Mouse (Mus musculus): ENCODE measurements around the gene Inca1. TPM values are rescaled to one million over a fixed set of nuclear protein-coding genes. Genes with fewer than 3 reads are reported as not detected.

Gene Inca1
- polyA plus RNA-seq, 1 experiment: 2.4 TPM

- TF ChIP-seq CTCF (IDR thresholded peaks at IDR 0.05; ENCODE audit: borderline replicate concordance, insufficient read depth, low read length) (no peak), POLR2A (IDR thresholded peaks at IDR 0.05; ENCODE audit: low read depth, low read length) (no peak)
- Histone ChIP-seq H3K4me1 (ENCODE audit: control insufficient read depth, insufficient read depth, low read length) (no peaks in the 10 kb centered on the region), H3K4me3 (ENCODE audit: insufficient read depth, low read length) (no peak overlapping the region), H3K27ac (ENCODE audit: insufficient read depth, low read length) (no peak overlapping the region)
These were observed 6.2 kb upstream of the Inca1 start for GRCm38 (mm10) chr11:70706127-70706526.

GRCm38 (mm10) chr11:70702781-70703180 is 2.8 kb upstream of the Inca1 start:
- Histone ChIP-seq H3K4me1 (ENCODE audit: control insufficient read depth, insufficient read depth, low read length) (no peaks in the 10 kb centered on the region), H3K27ac (ENCODE audit: insufficient read depth, low read length) (no peak overlapping the region), H3K4me3 (ENCODE audit: insufficient read depth, low read length) (peak overlapping the region; percentile 81; the same call in 1 of the 2 replicates)
- no peak for TF ChIP-seq POLR2A (IDR thresholded peaks at IDR 0.05; ENCODE audit: low read depth, low read length)
- TF ChIP-seq CTCF (IDR thresholded peaks at IDR 0.05; ENCODE audit: borderline replicate concordance, insufficient read depth, low read length): no peak

GRCm38 (mm10) chr11:70701984-70702733 is 2.2 kb upstream of the Inca1 start:
- H3K27ac ChIP-seq (ENCODE audit: insufficient read depth, low read length): no peak overlapping the region
- TF ChIP-seq CTCF (IDR thresholded peaks at IDR 0.05; ENCODE audit: borderline replicate concordance, insufficient read depth, low read length) (no peak), POLR2A (IDR thresholded peaks at IDR 0.05; ENCODE audit: low read depth, low read length) (no peak)
- peak overlapping the region; percentile 81 for H3K4me3 ChIP-seq (ENCODE audit: insufficient read depth, low read length)
- H3K4me1 ChIP-seq (ENCODE audit: control insufficient read depth, insufficient read depth, low read length): no peaks in the 10 kb centered on the region

DNA sequence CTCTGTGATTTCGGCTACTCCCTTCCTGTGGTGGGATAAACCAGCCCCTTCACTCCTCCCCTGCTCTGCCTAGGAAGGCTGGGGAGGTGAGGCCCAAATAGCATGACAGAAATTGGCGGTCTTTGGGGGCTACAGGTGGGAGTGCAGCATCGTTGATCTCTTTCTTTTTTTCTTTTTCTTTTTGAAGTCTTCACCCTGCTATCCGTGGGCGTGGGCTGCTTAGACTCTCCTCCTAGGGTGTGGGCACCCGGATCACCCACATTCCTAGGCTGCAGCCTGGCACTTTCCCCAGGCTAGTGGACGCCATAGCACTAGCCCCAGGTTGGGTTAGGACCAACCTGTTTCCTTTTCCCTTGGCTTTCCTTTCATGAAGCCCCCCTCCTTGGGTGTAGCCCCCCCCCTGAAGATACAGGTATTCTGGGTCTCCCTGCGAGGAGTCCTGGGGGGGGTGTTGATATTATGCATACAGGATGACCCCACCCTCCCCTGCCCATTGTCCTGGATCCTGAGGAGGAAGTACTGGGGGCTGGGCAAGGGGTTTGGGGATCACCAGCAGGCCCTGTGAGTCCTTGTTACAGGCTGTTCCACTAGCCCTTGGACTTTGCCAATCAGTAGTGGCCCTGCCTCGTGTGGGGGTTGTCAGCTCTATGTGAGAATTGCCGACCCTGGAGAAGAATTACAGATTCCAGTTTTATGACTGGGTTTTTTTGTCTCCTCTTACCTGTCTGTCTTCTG is 1.4 kb upstream of the Inca1 start:
- no peak for TF ChIP-seq CTCF (IDR thresholded peaks at IDR 0.05; ENCODE audit: borderline replicate concordance, insufficient read depth, low read length)
- no peak; the same call in 1 of the 2 replicates for TF ChIP-seq POLR2A (IDR thresholded peaks at IDR 0.05; ENCODE audit: low read depth, low read length)
- H3K27ac ChIP-seq (ENCODE audit: insufficient read depth, low read length): peak overlapping the region; percentile 99
- H3K4me3 ChIP-seq (ENCODE audit: insufficient read depth, low read length): peak overlapping the region; percentile 81
- H3K4me1 ChIP-seq (ENCODE audit: control insufficient read depth, insufficient read depth, low read length): no peaks in the 10 kb centered on the region

- TF ChIP-seq POLR2A (IDR thresholded peaks at IDR 0.05; ENCODE audit: low read depth, low read length) (peak; percentile 34), CTCF (IDR thresholded peaks at IDR 0.05; ENCODE audit: borderline replicate concordance, insufficient read depth, low read length) (no peak)
- H3K4me3 ChIP-seq (ENCODE audit: insufficient read depth, low read length): peak overlapping the region; percentile 81
- H3K4me1 ChIP-seq (ENCODE audit: control insufficient read depth, insufficient read depth, low read length): no peaks in the 10 kb centered on the region
- peak overlapping the region; percentile 99 for H3K27ac ChIP-seq (ENCODE audit: insufficient read depth, low read length)
These were observed 658 bp upstream of the Inca1 start for GRCm38 (mm10) chr11:70700613-70701012.

GRCm38 (mm10) chr11:70699051-70699450 is 904 bp downstream of the Inca1 start:
- no peak for TF ChIP-seq POLR2A (IDR thresholded peaks at IDR 0.05; ENCODE audit: low read depth, low read length)
- no peak for TF ChIP-seq CTCF (IDR thresholded peaks at IDR 0.05; ENCODE audit: borderline replicate concordance, insufficient read depth, low read length)
- Histone ChIP-seq H3K27ac (ENCODE audit: insufficient read depth, low read length) (no peak overlapping the region), H3K4me1 (ENCODE audit: control insufficient read depth, insufficient read depth, low read length) (no peaks in the 10 kb centered on the region), H3K4me3 (ENCODE audit: insufficient read depth, low read length) (no peak overlapping the region)

DNA sequence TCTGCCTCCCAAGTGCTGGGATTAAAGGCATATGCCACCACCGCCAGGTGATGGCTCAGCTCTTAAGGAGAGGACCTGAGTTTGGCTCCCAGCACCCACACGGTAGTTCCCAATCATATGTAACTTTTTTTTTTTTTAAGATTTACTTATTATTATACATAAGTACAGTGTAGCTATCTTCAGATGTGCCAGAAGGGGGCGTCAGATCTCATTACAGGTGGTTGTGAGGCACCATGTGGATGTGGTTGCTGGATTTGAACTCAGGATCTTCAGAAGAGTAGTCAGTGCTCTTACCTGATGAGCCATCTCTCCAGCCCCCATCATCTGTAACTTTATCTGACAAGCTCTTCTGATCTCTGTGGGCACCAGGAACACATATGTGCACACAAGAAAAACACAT is 2.6 kb downstream of the Inca1 start:
- Histone ChIP-seq H3K4me1 (ENCODE audit: control insufficient read depth, insufficient read depth, low read length) (no peaks in the 10 kb centered on the region), H3K4me3 (ENCODE audit: insufficient read depth, low read length) (no peak overlapping the region), H3K27ac (ENCODE audit: insufficient read depth, low read length) (no peak overlapping the region)
- TF ChIP-seq CTCF (IDR thresholded peaks at IDR 0.05; ENCODE audit: borderline replicate concordance, insufficient read depth, low read length) (no peak), POLR2A (IDR thresholded peaks at IDR 0.05; ENCODE audit: low read depth, low read length) (no peak)

GRCm38 (mm10) chr11:70693504-70693903 is 6.5 kb downstream of the Inca1 start:
- H3K4me3 ChIP-seq (ENCODE audit: insufficient read depth, low read length): no peak overlapping the region
- no peaks in the 10 kb centered on the region; the same call in 1 of the 2 replicates for H3K4me1 ChIP-seq (ENCODE audit: control insufficient read depth, insufficient read depth, low read length)
- H3K27ac ChIP-seq (ENCODE audit: insufficient read depth, low read length): no peak overlapping the region
- TF ChIP-seq POLR2A (IDR thresholded peaks at IDR 0.05; ENCODE audit: low read depth, low read length): no peak
- TF ChIP-seq CTCF (IDR thresholded peaks at IDR 0.05; ENCODE audit: borderline replicate concordance, insufficient read depth, low read length): no peak

DNA sequence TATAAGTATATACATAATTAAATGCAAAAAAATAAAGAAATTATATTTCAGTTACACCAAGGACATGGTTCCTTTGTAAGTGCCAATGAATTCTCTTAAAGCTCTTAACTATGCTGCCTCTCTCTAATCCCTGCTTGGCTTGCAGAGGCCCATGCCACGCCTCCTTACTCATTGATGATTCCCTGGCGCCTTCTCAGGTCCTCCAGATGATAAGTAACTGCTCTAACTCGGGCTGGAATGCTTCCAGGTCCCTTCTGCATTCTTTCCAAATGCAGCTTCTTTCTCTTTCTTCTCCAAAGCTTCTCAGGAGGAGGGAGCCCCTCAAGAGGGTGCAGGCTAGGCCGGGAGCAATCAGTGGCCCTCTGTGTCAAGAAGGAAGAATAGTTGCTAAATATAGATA is 10.4 kb downstream of the Inca1 start:
- H3K4me3 ChIP-seq (ENCODE audit: insufficient read depth, low read length): no peak overlapping the region
- no peak overlapping the region for H3K27ac ChIP-seq (ENCODE audit: insufficient read depth, low read length)
- TF ChIP-seq CTCF (IDR thresholded peaks at IDR 0.05; ENCODE audit: borderline replicate concordance, insufficient read depth, low read length) (no peak), POLR2A (IDR thresholded peaks at IDR 0.05; ENCODE audit: low read depth, low read length) (no peak)
- no peaks in the 10 kb centered on the region; the same call in 1 of the 2 replicates for H3K4me1 ChIP-seq (ENCODE audit: control insufficient read depth, insufficient read depth, low read length)

DNA sequence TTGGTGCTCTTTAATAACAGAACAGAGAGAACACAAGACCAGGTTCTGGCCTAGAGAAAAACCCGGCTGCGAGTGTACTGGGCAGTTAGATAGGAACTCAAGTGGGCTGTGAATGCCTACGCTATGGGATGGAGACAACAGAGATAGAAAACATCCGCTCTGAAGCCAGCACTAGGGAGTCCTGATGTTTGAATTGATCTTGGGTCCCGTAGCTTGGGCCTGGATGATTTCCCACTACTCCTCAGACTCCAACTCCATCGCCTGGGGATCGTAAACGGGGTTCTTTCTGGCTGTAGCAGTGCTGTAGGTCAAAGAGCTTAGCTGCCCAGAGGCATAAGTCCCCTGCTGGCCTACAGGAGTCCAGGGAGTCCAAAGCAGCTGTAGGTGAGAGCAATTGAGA is 11.6 kb downstream of the Inca1 start:
- no peak for TF ChIP-seq CTCF (IDR thresholded peaks at IDR 0.05; ENCODE audit: borderline replicate concordance, insufficient read depth, low read length)

More for the DNA sequence above, 11.6 kb downstream of the Inca1 start:
- H3K27ac ChIP-seq (ENCODE audit: insufficient read depth, low read length): peak overlapping the region; percentile 71
- peak overlapping the region; percentile 38 for H3K4me3 ChIP-seq (ENCODE audit: insufficient read depth, low read length)
- H3K4me1 ChIP-seq (ENCODE audit: control insufficient read depth, insufficient read depth, low read length): no peaks in the 10 kb centered on the region; the same call in 1 of the 2 replicates
